Mouse (Mus musculus) left cerebral cortex, postnatal 4 days (tissue): ENCODE results near the gene Smarcal1. TPM values are rescaled to one million over a fixed set of nuclear protein-coding genes. Genes with fewer than 3 reads are reported as not detected.
A peak's percentile ranks its signal among the peaks of the same experiment; 100 is the strongest.

Experiments used
- DNase-seq: peaks from one replicate; pipeline ENCODE4 v3.0.0-alpha.2; 2022
- intact Hi-C: fragments of 180-260 bp; cut with DNase I; formaldehyde crosslinking; loops from one replicate; pipeline ENCODE4 v1.15.1; 2025
- total RNA-seq, 2 experiments: library from RNA; stranded (reverse); gene quantifications; 2 replicates each; pipeline ENCODE4 v1.2.3; 2021

The Smarcal1 gene
- total RNA-seq, 2 experiments from 2014 or later, result 46.8 to 50.9 TPM

DNA sequence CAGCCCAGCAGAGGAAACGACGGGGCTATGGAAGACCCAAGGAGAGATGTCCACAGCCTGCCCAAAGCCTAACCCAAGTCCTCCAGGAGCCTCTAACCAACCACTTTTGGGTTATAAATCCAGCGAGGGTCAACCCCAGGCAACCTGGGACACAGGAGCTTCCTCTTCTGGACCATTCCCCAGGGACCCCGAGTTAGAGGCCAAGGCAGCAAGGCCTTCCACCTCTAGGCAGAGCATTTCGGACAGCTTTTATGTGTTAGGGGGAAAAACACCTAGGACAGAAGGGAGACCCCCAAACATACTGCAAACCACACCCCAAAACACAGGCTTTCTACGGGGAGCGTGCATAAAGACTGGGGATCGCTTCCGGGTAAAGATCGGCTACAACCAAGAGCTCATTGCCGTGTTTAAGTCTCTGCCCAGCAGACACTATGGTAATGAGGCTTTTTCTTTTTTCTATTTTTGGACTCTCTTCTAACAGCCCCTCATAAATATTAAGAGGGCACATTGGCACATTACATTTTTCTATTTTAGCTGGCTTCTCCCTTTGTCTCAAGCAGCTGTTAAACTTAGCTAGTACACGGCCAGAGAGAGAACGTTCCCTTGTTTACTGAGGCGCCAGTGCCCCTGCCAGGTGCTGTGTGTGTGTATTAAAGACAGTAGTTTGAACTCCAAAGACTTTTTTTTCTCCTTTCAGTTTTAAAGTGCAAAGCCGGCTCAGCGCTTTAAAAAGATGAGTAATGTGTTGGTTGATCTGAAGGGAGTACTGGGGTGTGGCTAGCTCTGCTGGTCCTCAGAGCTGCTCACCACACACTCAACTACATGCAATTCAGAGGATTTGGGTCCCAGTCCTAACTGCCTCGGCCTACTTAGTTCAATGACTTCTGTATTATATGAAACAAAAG, 3.2 kb downstream of the Smarcal1 start:
- intact Hi-C loops, result no loop called here
- DNase-seq, result no peak

DNA sequence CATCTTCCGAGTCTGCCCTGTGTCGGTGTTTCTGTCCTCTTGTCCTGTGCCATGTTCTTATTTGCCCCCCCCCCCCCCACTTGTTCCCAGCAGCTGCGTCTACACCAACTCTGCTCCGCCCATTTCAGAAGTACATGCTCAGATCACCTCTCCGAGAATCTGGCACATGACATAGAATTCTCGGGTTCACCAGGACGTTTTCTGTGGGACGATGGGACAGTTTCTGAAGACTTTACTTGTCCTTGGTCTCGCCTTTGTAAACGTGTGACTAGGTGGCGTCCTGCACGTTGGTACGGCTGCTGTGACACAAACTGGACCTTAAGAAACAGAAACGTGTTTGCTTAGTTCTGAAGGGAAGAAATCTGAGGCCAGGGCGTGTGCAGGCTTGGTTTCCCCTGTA, 4.5 kb downstream of the Smarcal1 start:
- intact Hi-C loops, result no loop called here
- DNase-seq, result no peak

DNA sequence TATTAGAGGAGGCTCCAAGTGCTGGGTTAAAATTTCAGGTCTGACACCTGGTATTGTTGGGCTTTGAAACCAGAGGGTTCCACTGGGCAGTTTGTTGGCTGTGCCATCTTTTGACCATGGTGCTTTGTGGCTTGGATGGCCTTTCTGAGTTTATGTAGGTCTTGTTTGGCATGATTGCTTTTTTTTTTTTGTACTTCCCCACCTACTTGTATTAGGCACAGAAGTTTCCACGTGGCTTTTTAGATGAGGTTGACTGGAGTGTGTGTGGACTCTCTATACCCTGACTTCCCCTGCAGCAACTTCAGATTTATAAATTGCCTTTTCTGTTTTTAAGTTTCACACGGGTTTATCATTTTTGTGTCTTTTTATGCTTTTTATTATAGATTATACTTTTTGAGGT, 5.7 kb downstream of the Smarcal1 start:
- intact Hi-C loops, result no loop called here
- DNase-seq, result no peak

DNA sequence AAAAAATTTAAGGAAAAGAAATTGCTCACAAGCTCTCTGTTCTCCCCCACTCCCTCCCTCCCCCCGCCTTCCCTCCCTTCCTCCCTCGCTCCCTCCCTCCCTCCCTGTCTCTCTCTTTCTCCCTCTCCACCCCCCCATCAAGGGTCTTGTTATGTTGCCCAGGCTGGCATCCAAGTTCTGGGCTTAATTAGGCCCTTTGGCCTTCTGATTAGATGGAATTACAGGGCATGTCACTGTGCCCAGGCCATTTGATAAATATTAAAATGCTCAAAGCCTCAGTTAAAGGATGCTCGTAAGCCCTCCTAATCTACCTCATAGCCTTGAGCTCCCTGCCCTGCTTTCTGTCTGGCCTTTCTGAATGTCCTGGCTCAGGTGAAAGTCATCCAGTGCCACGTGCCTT, 7.6 kb downstream of the Smarcal1 start:
- intact Hi-C loops, result loop anchor here (10.0 kb wide), 1 partner anchor 276 kb away; no protein-coding TSS in a partner anchor
- DNase-seq, result no peak

DNA sequence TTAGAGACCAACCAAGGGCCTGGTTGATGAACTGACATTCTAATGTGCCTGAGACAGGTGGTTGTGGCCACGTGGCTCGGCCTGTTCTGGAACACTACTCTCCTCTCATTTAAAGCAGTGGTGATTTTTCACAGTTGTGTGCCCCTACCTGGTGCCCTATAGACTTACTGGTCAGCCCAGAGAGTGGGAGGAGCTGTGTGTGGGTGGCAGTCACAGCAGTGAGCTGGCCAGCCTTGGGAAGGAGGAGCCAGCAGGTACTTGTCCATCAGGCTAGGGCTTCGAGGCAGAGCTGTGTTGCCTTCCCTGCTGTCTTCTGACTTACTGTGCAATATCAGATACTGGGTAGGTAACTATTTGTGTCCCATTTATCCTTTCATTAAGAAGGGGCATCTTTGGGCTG, 9.3 kb downstream of the Smarcal1 start:
- intact Hi-C loops, result loop anchor here (10.0 kb wide), 1 partner anchor 278 kb away; no protein-coding TSS in a partner anchor
- DNase-seq, result no peak

DNA sequence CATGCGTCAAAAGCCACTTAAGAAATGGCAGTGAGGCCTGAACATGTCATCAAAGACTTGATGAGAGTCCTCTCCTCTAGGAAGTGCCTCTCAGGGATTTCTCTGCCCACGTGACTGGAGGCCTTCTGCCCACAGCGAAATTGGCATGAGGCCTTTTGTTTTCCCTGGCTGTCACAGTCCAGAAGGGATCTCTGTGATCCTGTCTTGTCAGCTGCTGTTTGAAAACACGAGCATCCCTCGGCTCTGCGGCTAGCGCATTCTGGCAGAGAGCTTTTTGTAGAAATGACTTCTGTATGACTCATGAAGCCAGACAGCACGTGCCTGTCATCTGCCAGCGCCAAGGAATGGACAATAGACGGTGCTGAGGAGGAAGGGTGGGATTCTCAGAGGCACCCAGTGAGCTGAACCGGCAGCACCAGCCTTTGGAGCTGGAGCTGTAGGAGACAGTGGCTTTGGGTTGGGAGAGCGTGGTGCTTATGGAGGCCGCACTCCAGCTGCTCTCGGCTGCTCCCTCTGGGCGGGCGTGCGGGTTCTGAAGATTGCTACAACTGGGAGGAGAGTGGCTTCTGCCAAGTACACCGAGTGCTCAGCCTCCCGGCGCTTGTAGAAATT, 10.4 kb downstream of the Smarcal1 start:
- intact Hi-C loops, result loop anchor here (10.0 kb wide), 1 partner anchor 279 kb away; no protein-coding TSS in a partner anchor
- peak; percentile 70 for DNase-seq

DNA sequence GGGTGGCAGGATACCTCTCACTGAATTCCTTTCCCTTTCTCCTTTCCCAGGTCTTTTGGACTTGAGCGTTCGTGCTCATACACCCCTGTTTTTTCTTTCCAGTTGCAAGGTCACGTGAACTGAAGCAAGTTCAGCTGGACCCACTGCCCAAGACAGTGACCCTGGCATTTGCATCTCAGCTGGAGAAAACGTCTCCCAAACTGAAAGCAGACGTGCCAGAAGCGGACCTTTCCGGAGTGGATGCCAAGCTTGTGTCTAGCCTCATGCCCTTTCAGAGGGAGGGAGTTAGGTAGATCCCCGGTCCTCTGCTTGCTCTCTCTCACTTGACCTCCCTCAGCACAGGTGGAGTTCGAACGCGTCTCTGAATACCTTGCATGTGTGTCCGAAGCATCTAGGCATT, 12.6 kb downstream of the Smarcal1 start:
- intact Hi-C loops, result loop anchor here (10.0 kb wide), 1 partner anchor 281 kb away; no protein-coding TSS in a partner anchor
- no peak for DNase-seq

DNA sequence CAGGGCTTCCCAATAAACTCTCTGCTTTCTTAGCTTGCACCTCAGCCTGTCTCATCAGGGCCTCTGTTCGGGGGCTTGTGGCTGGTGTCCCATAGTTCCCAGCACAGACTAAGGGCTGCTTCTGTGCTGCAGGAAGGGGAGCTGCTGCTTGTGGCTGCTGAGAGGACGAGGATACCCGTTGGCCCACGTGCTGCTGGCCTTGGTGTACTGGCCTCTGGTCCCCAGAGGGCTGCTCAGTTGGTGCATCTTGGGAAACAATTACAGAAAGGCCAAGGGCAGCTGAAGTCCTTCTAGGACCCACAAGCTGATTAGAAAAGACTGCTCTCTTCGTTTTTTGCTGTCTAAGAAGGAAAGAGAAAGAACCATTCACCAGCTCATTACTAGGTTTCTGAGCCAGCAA, 13.2 kb downstream of the Smarcal1 start:
- intact Hi-C loops, result loop anchor here (10.0 kb wide), 1 partner anchor 281 kb away; no protein-coding TSS in a partner anchor
- no peak for DNase-seq

DNA sequence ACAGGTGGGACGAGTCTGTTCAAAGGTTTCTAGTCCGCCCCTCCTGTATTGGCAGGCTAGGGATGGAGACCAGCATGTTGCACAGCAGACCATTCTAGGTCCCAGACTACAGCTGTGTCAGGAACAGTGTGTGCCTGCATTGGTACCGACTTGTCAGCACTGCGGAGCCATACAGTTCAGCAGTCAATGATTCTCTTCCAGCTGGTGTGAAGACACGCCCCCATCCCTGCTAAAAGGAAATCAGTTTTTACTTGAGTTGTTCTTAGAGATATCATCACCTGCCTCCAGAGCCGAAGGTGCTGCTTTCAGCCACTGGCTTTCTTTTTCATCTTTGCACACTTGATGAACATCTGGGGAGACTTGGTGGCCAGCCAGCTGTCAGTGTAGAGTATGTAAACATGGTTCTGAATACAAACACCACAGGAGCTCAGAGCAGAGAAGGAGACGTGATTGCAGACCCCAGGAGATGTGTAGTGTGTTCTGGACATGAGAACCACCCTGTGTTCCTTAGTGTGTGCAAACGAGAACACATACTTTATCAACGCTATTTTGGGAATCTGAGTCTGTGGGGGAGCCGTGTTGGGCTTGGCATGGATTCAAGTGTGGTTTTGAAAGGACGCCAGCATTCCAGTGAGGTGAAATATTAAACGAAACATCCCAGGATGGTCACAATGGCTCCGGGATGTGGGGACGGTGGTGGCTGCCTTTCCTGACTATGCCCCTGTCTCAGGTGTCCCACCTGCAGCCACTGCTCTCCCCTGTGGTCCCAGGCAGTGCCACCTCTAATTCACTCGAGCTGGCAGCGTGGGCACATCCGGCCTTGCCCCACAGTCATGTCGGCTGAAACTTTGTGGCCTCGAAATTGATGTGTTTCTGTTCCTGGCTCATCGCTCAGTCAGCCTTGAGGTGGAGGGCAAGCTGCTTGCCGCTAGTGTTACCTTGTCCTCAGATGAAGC, 16.4 kb downstream of the Smarcal1 start:
- intact Hi-C loops, result loop anchor here (10.0 kb wide), 1 partner anchor 285 kb away; no protein-coding TSS in a partner anchor

DNA sequence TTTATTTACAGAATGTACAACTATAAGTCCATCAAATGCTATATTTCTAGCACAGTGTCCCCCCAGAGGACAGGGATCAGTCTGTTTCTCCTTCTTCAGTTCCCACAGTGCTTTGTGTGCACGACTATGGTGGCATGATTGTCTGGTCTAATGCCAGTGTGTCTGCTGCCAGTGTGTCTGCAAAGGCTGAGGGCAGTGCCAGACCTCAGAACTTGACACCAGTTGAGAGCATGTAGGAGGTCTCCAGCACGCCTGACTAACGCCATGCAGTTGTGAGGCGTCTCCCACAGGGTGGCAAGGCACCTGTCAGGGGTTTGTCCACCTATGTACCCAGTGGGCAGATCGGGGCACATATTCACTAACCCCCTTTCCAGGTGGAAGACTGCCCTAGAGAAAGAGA, 17.7 kb downstream of the Smarcal1 start:
- no peak for DNase-seq
- intact Hi-C loops, result no loop called here

More for the DNA sequence above, 16.4 kb downstream of the Smarcal1 start:
- no peak for DNase-seq

DNA sequence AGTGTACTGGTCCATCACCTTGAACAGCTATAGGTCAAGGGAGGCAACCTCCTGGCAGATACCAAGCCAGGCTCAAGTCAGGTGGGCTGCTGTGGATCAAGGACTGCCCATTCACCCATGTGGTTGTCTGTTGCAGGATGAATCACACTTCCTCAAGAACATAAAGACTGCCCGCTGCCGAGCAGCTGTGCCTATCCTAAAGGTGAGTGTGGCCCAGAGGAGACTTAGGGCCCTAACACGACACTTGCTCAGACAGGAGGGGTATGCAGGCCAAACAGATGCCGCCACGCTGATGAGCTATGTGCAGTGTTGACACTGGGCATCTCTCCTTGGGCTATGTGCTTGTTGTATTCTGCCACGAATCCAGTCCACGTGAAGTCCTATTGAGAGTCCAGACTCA, 18.2 kb downstream of the Smarcal1 start:
- intact Hi-C loops, result no loop called here
- no peak for DNase-seq

DNA sequence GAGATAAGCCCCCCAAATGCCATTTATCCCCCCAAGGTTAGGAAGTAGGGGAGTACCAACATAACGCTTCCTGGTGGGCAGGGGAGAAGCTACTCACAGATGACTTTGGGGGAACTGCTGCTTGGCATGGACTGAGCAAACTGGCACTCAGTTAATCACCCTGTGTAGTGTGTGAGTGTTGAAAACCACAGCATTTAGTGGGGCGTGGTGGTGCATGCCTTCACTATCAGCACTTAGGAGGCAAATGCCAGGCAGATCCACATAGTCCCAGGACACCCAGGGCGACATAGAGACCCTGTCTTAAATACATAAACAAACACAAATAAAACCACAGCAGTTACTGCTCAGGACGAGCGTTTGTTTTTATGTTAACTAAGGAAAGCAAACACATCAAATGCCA, 19.1 kb downstream of the Smarcal1 start:
- intact Hi-C loops, result no loop called here
- DNase-seq, result no peak

DNA sequence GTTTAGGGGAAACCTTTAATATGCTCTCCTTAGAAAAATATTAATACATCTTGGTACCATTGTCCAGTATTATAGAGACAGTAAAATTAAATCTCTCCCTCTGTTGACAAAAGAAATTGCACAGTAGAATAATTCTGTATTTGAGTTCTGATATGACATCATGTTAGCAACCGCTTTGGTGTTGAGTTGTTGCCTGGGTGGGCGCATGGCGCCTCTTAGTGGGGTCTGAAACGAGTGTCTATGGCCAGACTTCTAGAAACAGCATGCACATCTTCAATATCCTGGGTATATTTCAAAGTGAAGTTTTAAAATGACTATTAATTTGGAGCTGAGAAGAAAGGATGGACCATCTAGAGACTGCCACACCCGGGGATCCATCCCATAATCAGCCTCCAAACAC, 19.8 kb downstream of the Smarcal1 start:
- intact Hi-C loops, result no loop called here

DNA sequence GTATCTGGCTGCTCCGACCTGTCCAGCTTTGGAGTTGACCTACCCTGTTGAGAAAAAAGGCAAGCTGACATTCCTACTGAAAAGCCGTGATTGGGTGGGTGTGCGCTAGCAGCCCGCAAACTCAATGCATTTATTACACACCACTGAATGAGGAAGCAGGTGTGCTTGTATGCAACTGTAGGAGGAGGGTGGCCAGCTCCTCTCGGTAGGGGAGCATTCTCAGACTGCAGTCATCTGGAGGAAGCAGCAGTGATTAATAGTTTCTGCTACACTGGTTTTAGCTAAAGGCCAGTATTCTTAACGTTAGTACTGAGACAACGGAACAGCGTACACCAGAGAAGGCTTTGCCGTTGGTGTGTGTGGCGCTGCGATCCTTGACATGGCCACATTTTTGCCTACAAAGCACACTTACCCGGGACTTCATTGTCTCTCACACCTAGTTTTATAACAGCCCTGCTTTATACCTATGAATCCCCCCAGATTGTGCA, 23.2 kb downstream of the Smarcal1 start:
- DNase-seq, result no peak
- intact Hi-C loops, result no loop called here

More for the DNA sequence above, 19.8 kb downstream of the Smarcal1 start:
- no peak for DNase-seq

DNA sequence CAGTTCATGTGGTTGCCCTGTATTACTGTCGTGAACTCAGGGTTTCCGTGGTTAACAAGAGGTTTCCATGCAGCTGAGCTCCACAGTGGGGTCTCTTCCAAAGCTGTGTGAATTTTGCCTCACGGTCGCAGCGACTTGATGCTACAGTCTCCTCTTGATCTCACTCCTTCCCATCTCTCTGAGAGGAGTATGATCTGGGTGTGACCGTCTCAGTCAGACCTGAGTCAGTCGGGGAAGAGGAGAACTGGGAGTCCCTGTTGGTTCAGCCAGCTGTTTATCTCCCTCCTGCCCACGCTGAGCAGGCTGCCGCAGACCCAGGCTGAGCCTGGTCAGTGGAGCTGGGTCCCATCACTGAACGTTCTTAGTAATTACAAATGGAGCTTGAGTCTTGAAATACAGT, 26.1 kb downstream of the Smarcal1 start:
- intact Hi-C loops, result no loop called here
- DNase-seq, result no peak

DNA sequence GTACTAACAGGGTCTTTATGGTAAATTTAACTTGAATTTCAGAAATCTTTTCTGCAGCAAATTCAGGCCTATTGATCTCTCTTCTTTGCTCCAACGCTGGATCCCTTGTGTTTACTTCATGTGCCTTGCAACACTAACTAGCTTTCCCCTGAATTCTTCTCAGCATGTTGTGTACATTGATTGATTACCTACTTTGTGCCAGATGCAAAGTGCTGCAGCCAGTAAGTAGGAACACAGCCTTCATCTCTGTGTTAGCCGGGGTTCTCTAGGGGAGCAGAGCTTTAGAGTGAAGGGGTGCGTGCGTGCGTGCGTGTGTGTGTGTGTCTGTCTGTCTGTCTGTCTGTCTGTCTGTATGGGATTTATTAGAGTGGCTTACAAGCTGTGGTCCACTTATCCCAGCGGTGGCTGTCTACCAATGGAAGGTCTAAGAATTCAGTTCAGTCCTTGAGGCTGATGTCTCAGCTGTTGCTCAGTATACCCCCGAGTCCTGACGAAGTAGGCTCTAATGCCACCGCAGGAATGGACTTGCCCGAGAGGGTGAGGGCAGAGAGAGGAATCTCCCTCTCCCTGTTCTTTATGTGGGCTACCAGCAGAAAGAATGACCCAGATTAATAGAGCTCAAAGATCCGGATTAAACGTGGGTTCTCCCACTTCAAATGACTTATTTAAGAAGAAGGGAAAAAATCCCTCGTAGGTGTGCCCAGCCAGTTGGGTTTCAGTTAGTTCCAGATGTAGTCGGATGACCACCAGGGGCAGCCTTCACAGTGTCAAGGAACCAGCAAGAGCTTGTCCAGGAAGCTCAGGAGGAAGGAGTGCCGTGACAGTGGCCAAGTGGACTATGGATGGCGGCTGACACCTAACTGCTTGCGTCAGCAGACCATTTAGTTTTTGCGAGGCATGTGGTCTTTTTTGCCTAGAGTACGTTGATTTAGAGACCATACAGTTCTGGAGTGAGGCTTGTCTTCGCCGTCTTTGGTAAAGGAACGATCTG, 27.1 kb downstream of the Smarcal1 start:
- intact Hi-C loops, result no loop called here

DNA sequence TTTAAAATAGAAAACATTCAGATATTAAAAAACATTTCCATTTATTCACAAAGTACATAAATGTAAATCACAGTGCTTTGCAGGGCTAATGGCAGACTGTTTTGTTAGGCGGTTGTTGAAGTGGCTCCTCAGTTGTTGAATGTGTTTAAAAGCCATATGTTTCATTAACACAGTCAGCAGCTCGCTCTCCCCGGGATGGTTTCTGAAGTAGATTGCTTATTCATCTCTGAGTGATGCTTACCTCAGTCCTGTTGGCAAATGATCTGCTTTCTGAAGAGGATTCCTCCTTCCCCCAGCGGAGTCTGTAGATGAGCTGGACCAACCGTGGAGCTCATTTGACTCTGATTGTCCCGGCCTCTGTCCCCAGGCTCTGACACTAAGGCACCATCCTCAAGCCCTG, 29.1 kb downstream of the Smarcal1 start:
- intact Hi-C loops, result no loop called here

More for the DNA sequence above, 27.1 kb downstream of the Smarcal1 start:
- no peak for DNase-seq

DNA sequence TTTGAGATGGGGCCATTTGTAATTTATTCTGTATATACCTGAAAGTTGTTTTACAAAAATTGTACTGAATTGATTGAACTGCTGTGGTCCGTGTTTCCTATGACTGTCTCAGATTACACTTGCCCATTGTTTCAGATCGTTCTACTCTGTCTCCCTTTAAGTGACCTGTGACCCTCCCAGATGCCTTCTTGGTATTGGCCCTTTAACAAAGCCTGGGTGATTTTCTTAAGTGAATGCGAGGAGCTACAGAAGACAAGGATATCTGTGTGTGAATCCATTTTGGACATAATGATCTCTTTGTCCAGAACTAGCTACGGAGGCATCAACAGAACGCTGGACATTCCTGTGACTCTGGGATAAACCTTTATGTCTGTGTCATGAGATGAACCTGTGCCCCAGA, 52.2 kb downstream of the Smarcal1 start:
- DNase-seq, result no peak
- intact Hi-C loops, result loop anchor here (10.0 kb wide), 1 partner anchor 220 kb away; no protein-coding TSS in a partner anchor

More for the DNA sequence above, 29.1 kb downstream of the Smarcal1 start:
- no peak for DNase-seq
